Mouse (Mus musculus) liver, adult 2 months (tissue): ENCODE measurements at regions not wholly inside any gene's neighbourhood (a gene's known extent, or its start where the extent isn't known, plus 50 kb on each side); places are given as distances from the start of the nearest gene placed in this dataset.

Experiments used
- CTCF ChIP-seq: fragments of 200-500 bp; IDR thresholded peaks from 2 replicates; pipeline ENCODE4 v1.5.1; 2011; ENCODE audit warnings: low read depth, low read length, control low read depth
- POLR2A ChIP-seq: fragments of 200-500 bp; IDR thresholded peaks from 2 replicates; pipeline ENCODE4 v1.6.1; 2011; ENCODE audit warnings: low read length, control low read depth; ENCODE audit not compliant: insufficient read depth; ENCODE audit errors: extremely low read depth

DNA sequence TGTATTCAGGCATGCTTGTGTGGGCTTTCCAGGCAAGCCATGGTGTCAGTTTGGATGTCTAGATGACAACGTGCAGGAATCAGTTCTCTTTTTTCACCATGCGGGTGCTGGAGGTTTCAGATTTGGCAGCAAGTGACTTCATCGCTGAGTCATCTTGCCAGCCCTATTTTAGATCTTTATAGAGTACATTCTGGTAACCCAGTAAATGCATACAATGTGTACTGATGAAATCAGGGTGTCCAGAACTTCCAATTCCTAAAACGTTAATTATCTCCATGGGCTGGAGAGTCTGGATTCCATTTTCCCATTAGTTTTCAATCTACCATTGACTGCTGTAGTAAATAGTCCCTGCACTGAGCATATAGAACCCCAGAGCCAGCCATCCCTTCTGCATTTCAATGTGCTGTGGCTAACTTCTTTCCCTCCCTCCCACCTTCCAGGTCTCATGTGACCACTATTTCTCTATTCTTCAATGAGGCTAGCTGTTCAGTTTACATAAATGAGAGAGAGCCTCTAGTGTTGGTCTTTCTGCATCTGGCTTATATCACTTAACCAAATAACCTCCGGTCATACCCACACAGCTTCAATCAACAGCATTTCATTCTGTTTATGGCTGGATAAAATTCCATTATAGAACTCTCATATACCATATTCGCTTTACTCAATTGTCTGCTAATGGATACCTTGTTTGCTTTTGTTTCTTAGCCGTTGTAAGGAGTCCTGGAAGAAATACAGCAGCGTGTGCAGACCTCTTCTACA is 234.9 kb downstream of the Dact1 start:
- TF ChIP-seq CTCF: no peak
- no peak for TF ChIP-seq POLR2A
